Mouse (Mus musculus): ENCODE results near the gene Agap1. TPM values are rescaled to one million over a fixed set of nuclear protein-coding genes. Genes with fewer than 3 reads are reported as not detected.

The Agap1 gene
- polyA plus RNA-seq, 1 experiment from 2014 or later: 74.8 TPM

DNA sequence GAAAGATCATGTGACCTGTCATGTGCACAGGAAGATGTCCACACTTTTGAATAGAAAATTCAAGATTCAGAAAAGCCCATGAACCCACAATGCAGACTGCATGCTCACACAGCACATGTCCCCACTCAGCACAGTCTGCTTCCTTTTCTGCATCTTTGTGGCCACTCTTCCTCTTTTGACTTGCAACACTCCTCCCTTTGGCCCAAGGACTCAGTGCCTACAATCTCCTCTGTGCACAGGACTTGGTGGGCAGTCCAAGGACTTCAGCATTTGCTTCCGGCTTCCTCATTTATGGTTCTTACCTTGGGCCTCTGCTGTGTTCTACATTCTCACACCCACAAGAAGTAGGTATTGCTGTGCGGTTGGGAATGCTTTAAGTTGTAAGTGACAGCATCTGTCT lies 447.6 kb downstream of the Agap1 start:
- Histone ChIP-seq H3K4me2 (replicated peaks) (no peak overlapping the region), H3K4me1 (no peaks in the 10 kb centered on the region), H3K9me3 (replicated peaks) (peaks cover 10% of the 10 kb centered on the region; the same call in 1 of the 2 replicates), H3K36me3 (peaks cover 2% of the 10 kb centered on the region; the same call in 1 of the 2 replicates), H3K27me3 (no peaks in the 10 kb centered on the region), H3K4me3 (no peak overlapping the region), H3K27ac (no peak overlapping the region), H3K9ac (no peak overlapping the region)
- 89% methylated on average over 2 of the region's 2 CpGs for WGBS
- no peak for ATAC-seq (ENCODE audit: low FRiP score)

DNA sequence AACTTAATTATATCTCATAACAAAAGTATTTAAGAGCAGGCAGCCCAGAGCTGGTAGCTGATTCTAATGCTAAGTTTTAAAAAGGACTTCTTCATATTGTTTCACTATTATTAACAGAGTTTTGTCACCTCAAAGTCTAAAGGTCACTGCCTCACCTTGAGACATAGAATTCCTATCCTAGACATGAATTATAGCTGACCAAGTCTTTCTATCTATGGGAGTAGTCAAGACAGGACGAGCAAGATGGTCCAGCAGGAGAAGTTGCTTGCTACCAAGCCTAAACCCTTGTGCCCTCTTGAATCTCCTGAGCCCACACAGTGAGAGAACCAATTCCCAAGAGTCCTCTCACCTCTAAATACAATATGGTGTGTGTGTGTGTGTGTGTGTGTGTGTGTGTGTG lies 448.0 kb downstream of the Agap1 start:
- ATAC-seq (ENCODE audit: low FRiP score): no peak
- WGBS: 76% methylated on average over 1 of the region's 1 CpGs
- no peak overlapping the region for H3K27ac ChIP-seq

DNA sequence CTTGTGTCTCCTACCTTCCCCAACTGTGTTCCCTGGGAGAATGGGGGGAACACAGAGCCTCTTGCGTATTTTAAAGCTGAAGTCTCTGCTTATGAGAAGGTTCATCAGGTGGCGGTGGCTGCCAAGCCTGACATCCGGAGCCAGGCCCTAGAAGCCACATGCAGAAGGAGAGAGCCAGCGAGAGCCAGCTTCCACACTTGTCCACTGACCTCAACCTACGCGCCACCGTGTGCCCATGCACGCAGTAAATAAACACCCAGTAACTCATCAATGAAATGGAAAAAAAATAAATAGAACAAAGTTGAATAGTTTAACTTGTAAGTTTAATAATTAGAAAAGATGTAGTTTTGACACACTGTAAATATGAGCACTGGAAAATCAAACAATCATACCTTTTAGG lies 455.2 kb downstream of the Agap1 start:
- ATAC-seq (ENCODE audit: low FRiP score): no peak
- Histone ChIP-seq H3K27ac (no peak overlapping the region), H3K27me3 (0 out of 2 replicates have a peak, but pooled peaks cover 5% of the 10 kb centered on the region), H3K4me2 (replicated peaks) (no peak overlapping the region), H3K4me3 (no peak overlapping the region), H3K4me1 (peaks cover 7% of the 10 kb centered on the region), H3K36me3 (no peaks in the 10 kb centered on the region), H3K9ac (no peak overlapping the region), H3K9me3 (replicated peaks) (peaks cover 10% of the 10 kb centered on the region; the same call in 1 of the 2 replicates)
- 90% methylated on average over 8 of the region's 8 CpGs for WGBS

More for the DNA sequence above, 448.0 kb downstream of the Agap1 start:
- Histone ChIP-seq H3K9ac (no peak overlapping the region), H3K27me3 (no peaks in the 10 kb centered on the region), H3K4me2 (replicated peaks) (no peak overlapping the region), H3K36me3 (no peaks in the 10 kb centered on the region), H3K4me1 (no peaks in the 10 kb centered on the region), H3K4me3 (no peak overlapping the region), H3K9me3 (replicated peaks) (peaks cover 10% of the 10 kb centered on the region; the same call in 1 of the 2 replicates)

DNA sequence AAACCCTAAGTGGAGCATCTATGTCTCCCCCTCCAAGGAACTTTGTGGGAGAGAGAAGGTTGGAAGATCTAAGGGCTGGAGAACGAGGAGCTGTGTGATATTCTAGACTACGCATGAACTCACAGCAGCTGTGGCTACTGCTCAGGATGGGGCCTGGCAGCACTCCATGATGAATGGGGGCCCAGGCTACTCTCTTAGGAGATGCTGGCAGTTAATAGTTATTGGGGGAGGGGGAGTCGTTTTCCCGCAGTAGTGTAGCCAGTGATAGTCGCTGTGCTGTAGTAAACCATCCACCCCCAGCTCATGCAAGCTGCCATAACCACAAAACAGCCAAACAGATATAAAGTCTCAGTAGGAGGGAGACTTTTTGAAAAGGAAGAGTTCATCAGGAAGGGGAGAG lies 457.8 kb downstream of the Agap1 start:
- Histone ChIP-seq H3K27ac (no peak overlapping the region), H3K4me1 (peaks cover 7% of the 10 kb centered on the region), H3K4me3 (no peak overlapping the region), H3K9ac (no peak overlapping the region), H3K36me3 (no peaks in the 10 kb centered on the region), H3K27me3 (peaks cover 15% of the 10 kb centered on the region; the same call in 1 of the 2 replicates), H3K4me2 (replicated peaks) (no peak overlapping the region), H3K9me3 (replicated peaks) (no peaks in the 10 kb centered on the region)
- ATAC-seq (ENCODE audit: low FRiP score): no peak
- 22% methylated on average over 5 of the region's 5 CpGs for WGBS

DNA sequence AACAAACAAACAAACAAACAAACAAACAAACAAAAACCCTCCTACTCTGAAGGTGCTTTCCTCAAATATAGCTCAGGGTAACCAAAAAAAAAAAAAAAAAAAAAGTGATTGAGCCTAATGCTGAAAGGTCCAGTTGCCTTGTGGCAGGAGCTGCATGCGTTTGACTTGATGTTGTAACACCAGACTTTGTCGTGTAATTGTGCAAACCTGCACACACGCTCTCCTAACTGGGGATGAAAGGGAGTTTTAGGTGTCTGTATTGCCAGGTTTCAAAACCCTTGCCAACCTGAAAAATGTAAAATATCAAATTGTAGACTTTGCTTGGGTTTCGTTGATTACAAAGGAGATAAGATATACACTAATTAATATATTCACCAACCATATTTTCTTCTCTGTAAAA lies 459.0 kb downstream of the Agap1 start:
- ATAC-seq (ENCODE audit: low FRiP score): no peak
- peaks cover 28% of the 10 kb centered on the region for H3K27me3 ChIP-seq
- no peak overlapping the region for H3K27ac ChIP-seq
- peaks cover 7% of the 10 kb centered on the region for H3K4me1 ChIP-seq
- WGBS: 78% methylated on average over 4 of the region's 4 CpGs
- H3K4me3 ChIP-seq: no peak overlapping the region
- no peak overlapping the region for H3K9ac ChIP-seq
- no peaks in the 10 kb centered on the region for H3K36me3 ChIP-seq
- H3K9me3 ChIP-seq (replicated peaks): no peaks in the 10 kb centered on the region
- H3K4me2 ChIP-seq (replicated peaks): no peak overlapping the region

DNA sequence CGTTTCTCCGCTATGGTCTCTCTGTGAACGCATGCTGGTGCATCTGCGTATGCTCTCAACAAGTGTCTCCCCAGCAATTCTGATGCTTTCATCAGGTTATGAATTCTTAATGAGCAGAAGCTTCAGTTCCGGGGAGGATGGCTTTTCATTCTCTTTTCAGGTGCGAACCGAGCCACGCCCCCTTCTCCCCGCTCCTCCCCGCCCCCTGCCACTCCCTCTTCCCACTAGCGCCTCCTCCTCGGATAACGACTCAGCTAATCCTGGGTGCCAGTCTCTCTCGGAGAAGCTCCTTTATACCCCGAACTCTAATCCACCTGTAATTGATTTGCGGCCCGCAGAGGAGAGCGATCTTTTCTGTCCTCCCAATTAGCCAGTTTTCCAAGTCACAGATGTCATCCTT lies 463.5 kb downstream of the Agap1 start:
- Histone ChIP-seq H3K9ac (no peak overlapping the region), H3K4me2 (replicated peaks) (no peak overlapping the region), H3K27ac (no peak overlapping the region), H3K27me3 (peaks cover 68% of the 10 kb centered on the region), H3K9me3 (replicated peaks) (no peaks in the 10 kb centered on the region), H3K36me3 (no peaks in the 10 kb centered on the region), H3K4me1 (peaks cover 16% of the 10 kb centered on the region), H3K4me3 (no peak overlapping the region)
- WGBS: 31% methylated on average over 18 of the region's 18 CpGs
- no peak for ATAC-seq (ENCODE audit: low FRiP score)

DNA sequence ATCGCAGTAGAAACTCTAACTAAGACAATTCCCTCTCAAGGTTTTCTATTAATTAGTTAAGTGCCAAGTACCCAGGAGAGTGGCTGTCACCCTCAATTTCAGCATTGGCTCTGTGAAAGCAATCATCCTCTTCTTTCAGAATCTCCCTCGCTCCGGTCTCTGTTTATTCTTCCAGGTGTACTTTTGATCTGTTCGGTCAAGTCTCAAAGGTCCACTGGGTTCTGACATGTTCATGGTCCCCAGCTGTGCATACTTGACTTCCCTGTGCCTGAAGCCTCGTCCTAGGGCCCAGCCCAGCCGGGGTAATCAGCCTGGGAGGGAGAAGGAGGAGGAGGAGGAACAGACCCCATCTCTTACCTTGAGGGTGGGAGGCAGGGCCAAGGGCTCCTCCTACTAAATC lies 464.6 kb downstream of the Agap1 start:
- Histone ChIP-seq H3K4me3 (no peak overlapping the region), H3K9me3 (replicated peaks) (no peaks in the 10 kb centered on the region), H3K9ac (no peak overlapping the region), H3K36me3 (no peaks in the 10 kb centered on the region), H3K27ac (no peak overlapping the region), H3K27me3 (peaks cover 79% of the 10 kb centered on the region), H3K4me1 (peaks cover 26% of the 10 kb centered on the region), H3K4me2 (replicated peaks) (no peak overlapping the region)
- WGBS: 79% methylated on average over 6 of the region's 6 CpGs
- ATAC-seq (ENCODE audit: low FRiP score): no peak

DNA sequence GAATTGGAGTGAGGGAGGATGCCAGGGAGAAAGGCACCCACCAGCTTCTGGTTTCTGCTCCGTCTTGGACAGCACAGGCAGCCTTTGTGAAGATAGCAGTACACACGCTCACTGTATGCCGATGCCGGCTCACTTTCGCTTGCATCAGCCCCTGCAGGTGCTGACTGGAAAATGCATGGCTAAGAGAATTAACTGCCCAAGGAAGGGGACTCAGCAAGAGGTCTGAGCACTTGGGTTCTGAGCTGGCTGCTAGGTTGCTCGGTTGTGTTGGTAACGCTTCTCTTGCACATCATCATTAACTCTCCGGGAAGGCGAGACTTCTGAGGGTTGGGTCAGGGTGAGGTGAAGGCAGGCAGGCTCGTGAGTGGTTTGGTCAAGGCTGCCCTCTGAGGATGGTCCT lies 467.2 kb downstream of the Agap1 start:
- ATAC-seq (ENCODE audit: low FRiP score): no peak
- Histone ChIP-seq H3K4me1 (peaks cover 51% of the 10 kb centered on the region), H3K27me3 (peaks cover 100% of the 10 kb centered on the region), H3K36me3 (no peaks in the 10 kb centered on the region), H3K4me3 (no peak overlapping the region), H3K9ac (no peak overlapping the region), H3K27ac (no peak overlapping the region), H3K4me2 (replicated peaks) (0 out of 2 replicates have a peak overlapping the region, but pooled peaks have one; percentile 44), H3K9me3 (replicated peaks) (no peaks in the 10 kb centered on the region)
- WGBS: 3% methylated on average over 10 of the region's 10 CpGs

DNA sequence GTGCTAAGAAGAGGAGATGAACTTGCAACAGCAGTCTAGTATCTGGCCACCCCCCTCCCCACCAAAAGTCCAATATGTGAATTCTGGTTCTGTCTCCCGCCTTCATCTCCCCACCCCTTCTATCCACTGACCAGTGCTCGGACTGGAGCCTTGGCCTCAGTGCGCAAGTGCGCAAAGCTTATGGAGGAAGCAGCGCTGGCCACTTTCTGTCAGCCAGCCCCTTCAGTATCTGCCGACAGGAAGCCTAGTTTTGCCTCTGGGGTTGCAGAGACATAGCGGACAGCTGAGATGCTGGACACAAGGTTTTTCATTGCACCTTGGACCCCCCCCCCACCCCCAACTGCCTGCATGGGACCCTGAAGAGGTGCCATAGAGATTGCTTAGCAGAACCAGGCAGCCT lies 467.7 kb downstream of the Agap1 start:
- no peaks in the 10 kb centered on the region for H3K9me3 ChIP-seq (replicated peaks)
- peaks cover 100% of the 10 kb centered on the region for H3K27me3 ChIP-seq
- H3K27ac ChIP-seq: no peak overlapping the region
- H3K4me2 ChIP-seq (replicated peaks): peak overlapping the region; percentile 44
- H3K4me1 ChIP-seq: peaks cover 56% of the 10 kb centered on the region
- H3K36me3 ChIP-seq: no peaks in the 10 kb centered on the region
- no peak for ATAC-seq (ENCODE audit: low FRiP score)
- 0 out of 2 replicates have a peak overlapping the region, but pooled peaks have one; percentile 13 for H3K9ac ChIP-seq
- H3K4me3 ChIP-seq: peak overlapping the region; percentile 15
- WGBS: 5% methylated on average over 7 of the region's 7 CpGs

DNA sequence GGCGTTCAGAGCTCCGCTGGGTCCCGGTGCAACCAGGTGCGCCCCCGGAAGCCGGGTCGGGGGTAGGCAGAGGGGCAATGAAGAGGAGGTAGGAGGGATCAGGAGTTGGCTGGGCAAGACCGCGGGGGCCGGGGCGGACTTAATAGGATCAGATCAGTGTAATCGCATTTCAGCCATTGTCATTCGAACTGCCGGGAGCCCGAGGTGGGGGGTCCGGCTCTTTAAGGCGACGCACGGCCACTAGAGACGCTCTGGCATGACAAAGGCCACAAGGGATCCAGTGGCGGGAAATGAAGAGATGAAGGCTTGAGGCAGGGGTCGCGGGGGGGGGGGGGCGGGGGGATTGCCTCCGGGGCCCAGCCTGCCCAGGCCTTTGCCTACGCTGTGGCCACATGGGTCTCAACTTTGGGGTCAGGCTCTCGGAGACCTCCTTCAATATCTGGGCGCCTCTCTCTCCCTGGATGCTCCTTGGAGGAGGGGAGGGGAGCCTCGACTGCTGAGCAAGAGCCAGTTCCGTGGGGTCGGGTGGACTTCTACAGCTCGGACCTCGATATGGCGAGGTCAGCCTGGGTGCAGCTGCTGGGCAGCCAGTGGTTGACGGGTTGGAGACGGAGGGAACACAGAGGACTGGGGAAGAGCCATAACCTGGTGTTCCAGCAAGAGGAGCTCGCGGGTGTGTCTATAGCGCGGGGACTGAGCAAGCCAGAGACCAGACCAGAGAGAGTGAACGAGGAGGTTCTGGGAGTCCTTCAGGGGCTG lies 468.5 kb downstream of the Agap1 start:
- peaks cover 61% of the 10 kb centered on the region for H3K4me1 ChIP-seq
- H3K4me2 ChIP-seq (replicated peaks): peak overlapping the region; percentile 44
- H3K36me3 ChIP-seq: no peaks in the 10 kb centered on the region
- peaks cover 99% of the 10 kb centered on the region for H3K27me3 ChIP-seq
- peak overlapping the region; percentile 15 for H3K4me3 ChIP-seq
- H3K27ac ChIP-seq: 0 out of 2 replicates have a peak overlapping the region, but pooled peaks have one; percentile 12
- under 1% methylated on average over 35 of the region's 41 CpGs for WGBS
- H3K9me3 ChIP-seq (replicated peaks): no peaks in the 10 kb centered on the region
- 0 out of 2 replicates have a peak overlapping the region, but pooled peaks have one; percentile 13 for H3K9ac ChIP-seq
- 0 out of 2 replicates have a peak, but pooled peaks have one; percentile 14 for ATAC-seq (ENCODE audit: low FRiP score)

DNA sequence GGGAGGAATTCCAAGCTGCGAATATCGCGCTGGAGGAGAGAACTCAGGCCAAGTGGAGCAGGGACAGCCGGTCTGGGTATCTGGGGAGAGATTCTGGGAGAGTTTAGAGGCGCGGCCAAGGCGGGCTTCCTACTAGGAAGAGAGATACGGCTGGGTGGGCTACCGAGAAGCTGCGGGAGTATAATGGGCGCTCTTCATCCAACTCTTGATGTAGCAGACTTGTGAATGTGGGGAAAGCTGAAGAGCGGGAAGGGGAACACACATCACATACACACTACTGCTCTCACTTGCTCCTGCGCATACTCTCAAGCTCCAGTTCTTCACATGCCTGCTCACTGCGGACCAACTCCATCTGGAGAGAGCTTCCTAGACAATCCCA lies 469.0 kb downstream of the Agap1 start:
- peak overlapping the region; percentile 15; the same call in 1 of the 2 replicates for H3K4me3 ChIP-seq
- no peak for ATAC-seq (ENCODE audit: low FRiP score)
- H3K27ac ChIP-seq: 0 out of 2 replicates have a peak overlapping the region, but pooled peaks have one; percentile 12
- no peaks in the 10 kb centered on the region for H3K9me3 ChIP-seq (replicated peaks)
- peaks cover 99% of the 10 kb centered on the region for H3K27me3 ChIP-seq
- H3K36me3 ChIP-seq: no peaks in the 10 kb centered on the region
- H3K4me2 ChIP-seq (replicated peaks): peak overlapping the region; percentile 44
- WGBS: 12% methylated on average over 14 of the region's 14 CpGs
- H3K4me1 ChIP-seq: peaks cover 64% of the 10 kb centered on the region
- H3K9ac ChIP-seq: no peak overlapping the region

DNA sequence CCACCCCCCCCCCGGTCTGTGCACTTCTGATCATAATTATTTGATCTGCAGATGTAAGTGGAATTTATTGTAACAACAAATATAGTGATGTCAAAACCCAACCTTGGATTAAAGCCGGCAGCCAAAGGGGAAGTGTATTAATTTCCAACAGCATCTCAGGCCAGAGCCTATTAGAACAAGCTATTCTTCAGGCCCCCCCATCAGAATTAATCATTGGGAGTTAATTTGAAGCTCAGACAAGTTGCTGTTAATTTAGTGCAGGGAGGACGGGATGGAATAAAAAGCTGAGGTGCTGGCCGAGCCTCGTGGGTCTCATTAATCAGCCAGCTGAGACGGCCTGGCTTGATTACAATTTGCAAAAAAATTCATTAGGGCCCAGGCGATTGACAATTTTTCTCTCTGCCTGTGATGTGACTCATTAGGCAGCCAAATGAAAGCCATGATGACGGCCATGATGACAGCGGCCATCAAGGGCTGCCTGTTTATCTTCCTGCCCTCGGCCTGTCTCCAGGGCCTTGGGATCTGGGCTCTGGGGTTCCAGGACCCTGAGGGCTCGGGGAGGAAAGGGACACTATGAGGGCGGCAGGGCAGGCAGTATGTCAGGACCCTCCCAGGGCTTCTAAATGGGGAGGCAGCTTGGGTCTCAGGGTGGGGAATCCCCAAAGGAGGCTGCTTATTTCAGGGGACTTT lies 471.0 kb downstream of the Agap1 start:
- H3K36me3 ChIP-seq: no peaks in the 10 kb centered on the region
- peak overlapping the region; percentile 57; the same call in 1 of the 2 replicates for H3K4me3 ChIP-seq
- H3K27ac ChIP-seq: peak overlapping the region; percentile 55
- H3K9me3 ChIP-seq (replicated peaks): no peaks in the 10 kb centered on the region
- H3K27me3 ChIP-seq: peaks cover 99% of the 10 kb centered on the region
- WGBS: 11% methylated on average over 12 of the region's 12 CpGs
- peak; percentile 39 for ATAC-seq (ENCODE audit: low FRiP score)
- peak overlapping the region; percentile 79 for H3K4me2 ChIP-seq (replicated peaks)
- H3K4me1 ChIP-seq: peaks cover 80% of the 10 kb centered on the region
- H3K9ac ChIP-seq: peak overlapping the region; percentile 27; the same call in 1 of the 2 replicates

All from hindbrain, embryonic 12.5 days (tissue).